Mouse (Mus musculus) lung, postnatal 4 days (tissue): Measurements from ENCODE around the gene Fgfr2.
A peak's percentile ranks its signal among the peaks of the same experiment; 100 is the strongest.

Experiments
- DNase-seq, 2 experiments: peaks; one replicate each; pipeline ENCODE4 v3.0.0; 2021

Fgfr2 gene

GRCm38 (mm10) chr7:130948563-130949208, 2174.5 kb downstream of the Fgfr2 start:
- peak in 1 of 2 experiments; percentile 46 for DNase-seq

DNA sequence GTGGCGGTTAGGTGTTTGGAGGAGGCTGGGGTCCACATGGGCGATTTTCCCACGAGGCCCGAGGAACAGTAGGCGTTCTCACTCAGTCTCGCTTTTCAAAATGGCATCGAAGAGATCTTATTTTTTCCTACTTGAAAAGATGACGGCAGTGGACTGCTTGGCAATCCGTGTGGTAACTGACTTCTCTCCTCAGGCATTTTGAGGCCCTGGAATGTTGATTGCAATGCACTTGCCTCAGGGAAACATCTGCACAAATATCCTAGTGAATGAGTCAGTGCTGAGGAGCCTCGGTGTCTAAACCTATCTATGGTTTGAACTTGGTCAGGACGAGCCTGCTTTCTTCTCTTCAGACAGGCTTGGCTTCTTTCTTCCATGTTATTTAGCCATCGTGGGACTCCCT, 2176.8 kb downstream of the Fgfr2 start:
- no peak for DNase-seq

DNA sequence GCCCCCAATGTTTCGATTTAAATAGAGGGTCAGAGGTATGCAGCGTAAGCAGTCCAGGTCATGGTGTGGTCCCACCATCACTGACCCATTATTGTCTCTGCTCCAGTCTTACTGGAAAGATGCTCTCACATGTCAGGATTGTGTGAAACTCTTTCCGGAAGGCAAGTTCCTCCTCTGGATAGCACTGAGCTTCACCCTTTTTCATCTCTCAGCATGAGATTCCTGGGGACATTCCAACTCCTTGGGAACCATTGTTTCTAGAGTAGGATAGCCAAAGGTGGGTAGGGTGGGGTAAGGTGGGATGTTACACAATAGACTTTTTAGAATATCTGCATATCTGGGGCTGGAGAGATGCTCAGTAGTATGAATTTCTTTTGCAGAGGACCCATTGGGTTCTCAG, 2177.4 kb downstream of the Fgfr2 start:
- no peak for DNase-seq

- DNase-seq: no peak
Observed at GRCm38 (mm10) chr7:130944766-130945475, 2178.2 kb downstream of the Fgfr2 start.

- DNase-seq: no peak
Observed at GRCm38 (mm10) chr7:130943280-130943895, 2179.8 kb downstream of the Fgfr2 start.

DNA sequence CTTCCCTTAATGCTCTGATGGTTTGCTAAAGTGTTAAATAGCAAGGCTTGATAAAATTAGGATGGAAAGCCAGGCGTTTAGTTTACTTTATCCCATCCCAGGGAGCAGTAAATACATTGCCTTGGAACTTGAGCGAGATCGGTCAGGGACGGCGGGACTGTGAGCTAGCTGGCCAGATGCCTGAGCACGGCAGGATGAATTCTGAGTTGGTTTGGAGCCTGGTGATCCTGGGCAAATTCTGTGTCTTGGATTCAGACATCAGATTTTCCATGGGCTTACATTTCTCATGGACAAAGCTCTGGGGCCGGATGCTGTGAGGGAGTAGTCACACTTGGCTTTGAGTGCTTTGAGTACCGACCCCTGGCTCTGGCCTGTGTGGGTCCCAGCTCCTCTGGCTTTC, 2182.4 kb downstream of the Fgfr2 start:
- peak; percentile 7 to 48 for DNase-seq

GRCm38 (mm10) chr7:130938896-130939295, 2184.3 kb downstream of the Fgfr2 start:
- no peak for DNase-seq

- DNase-seq: no peak
Observed at GRCm38 (mm10) chr7:130938005-130938404, 2185.1 kb downstream of the Fgfr2 start.

DNA sequence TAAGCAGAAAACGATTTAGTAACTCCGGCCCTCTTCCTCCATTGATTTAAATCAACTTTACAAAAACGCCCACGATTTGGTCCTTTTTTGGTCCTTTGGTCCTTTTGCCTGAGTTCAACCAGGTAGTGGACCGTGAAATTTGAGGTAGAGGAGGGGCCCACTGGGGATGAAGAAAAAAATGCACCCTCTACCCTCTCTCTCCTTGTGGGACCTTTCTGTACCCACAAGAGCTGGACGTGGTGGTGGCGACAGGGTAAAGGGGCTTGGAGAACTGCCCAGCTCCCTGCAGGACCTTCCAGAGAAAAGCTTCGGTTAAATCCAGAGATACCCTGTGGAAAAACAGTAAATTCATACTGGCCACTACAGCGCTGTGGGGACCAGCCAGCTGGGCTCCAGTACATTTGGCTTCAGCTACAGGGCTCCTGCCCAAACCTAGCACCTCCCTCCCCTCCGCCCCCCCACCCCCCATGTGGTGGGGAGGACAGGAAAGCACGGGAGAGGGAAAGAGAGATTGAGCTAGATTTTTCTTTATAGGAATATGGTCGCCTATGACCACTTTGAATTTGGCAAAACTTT, 2185.8 kb downstream of the Fgfr2 start:
- DNase-seq: peak; percentile 20 to 53

DNA sequence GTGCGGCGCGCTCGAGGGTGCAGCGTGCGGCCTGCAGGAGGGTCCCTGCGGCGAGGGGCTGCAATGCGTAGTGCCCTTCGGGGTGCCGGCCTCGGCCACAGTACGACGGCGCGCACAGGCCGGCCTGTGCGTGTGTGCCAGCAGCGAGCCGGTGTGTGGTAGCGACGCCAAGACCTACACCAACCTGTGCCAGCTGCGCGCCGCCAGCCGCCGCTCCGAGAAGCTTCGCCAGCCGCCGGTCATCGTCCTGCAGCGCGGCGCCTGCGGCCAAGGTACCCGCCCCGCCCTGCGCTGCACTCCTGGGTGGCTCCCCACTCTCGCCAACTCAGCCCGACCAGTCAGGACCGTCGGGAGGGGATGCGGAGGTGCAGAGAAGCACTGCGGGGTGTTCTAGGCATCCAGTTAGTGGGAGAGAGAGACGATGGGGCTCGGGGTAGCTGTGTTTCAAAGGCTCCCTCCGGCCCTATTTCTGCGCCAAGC, 2186.6 kb downstream of the Fgfr2 start:
- peak; percentile 41 to 50 for DNase-seq

DNA sequence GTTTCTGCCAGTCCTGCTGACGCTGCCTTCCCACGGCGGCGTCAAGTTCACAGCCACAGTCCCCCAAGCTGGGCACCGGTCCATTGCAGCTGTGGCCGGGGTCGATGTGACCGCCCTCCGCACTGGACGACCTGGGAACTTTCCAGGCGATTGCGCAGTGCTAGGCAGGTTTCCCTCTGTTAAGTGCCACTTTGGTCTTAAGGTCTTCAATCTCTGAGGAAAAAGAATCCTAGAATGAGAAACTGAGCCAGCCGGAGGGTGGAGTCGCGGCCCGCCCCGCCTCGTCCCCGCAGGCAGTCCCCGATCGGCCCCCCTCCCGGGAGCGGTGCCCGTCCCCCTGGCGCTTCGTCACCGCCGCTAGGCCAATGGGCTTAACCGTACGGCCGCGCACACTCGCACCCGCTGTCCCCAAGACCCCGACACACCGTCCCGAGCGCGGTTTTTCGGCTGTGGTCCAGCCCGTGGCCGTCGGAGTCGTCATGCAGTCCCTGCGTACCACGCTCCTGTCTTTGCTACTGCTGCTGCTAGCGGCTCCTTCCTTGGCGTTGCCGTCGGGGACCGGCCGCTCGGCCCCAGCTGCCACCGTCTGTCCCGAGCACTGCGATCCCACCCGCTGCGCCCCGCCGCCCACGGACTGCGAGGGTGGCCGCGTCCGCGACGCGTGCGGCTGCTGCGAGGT, 2187.2 kb downstream of the Fgfr2 start, which contains the start of gene Htra1:
Gene Htra1, plus strand, starts transcription at position 319 of the 679 bp plus-strand sequence.
- peak; percentile 79 to 87 for DNase-seq

DNA sequence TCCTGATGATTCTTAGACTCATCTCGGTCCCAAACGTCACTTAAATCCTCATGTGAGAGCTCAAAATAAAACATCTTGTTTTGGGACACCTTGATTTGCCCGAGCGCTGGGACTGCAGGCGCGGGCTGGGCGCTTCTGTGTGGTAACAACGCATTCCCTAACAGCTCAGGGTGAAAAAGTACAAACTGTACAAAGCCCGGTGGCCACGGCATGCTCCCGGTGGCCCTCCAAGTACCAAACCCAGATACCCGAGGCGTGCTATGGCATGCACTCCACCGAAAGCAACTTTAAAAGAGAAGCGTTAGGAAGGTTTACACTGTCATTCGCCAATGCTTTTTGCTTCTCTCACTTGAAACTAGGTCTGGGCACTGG, 2187.7 kb downstream of the Fgfr2 start:
- no peak for DNase-seq

GRCm38 (mm10) chr7:130934654-130935053, 2188.5 kb downstream of the Fgfr2 start:
- no peak for DNase-seq

DNA sequence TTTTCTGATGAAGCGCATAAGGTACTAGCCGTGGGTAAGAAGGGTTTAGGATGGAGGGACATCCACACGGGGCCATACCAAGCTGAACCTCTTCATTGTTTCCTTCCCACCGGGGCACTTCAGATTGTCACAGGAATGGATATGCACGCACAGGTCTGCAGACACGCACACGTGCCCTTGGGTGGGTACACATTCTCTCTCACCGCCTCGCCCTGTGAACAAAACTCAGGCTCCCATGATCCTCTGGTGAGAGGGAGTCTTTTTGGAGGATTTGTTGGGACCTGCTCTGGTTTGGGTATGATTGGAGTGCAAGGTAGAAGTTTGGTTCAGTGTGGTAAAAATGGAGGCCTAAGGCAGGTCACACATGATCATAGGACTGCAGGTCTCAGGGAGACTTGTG, 2190.2 kb downstream of the Fgfr2 start:
- DNase-seq: no peak

GRCm38 (mm10) chr7:130930401-130930800, 2192.7 kb downstream of the Fgfr2 start:
- DNase-seq: no peak

- no peak for DNase-seq
Observed at GRCm38 (mm10) chr7:130922981-130923731, 2200.0 kb downstream of the Fgfr2 start.

- no peak for DNase-seq
Observed at GRCm38 (mm10) chr7:130918260-130918659, 2204.9 kb downstream of the Fgfr2 start.

GRCm38 (mm10) chr7:130914693-130915363, 2208.3 kb downstream of the Fgfr2 start:
- peak in 1 of 2 experiments; percentile 34 for DNase-seq

DNA sequence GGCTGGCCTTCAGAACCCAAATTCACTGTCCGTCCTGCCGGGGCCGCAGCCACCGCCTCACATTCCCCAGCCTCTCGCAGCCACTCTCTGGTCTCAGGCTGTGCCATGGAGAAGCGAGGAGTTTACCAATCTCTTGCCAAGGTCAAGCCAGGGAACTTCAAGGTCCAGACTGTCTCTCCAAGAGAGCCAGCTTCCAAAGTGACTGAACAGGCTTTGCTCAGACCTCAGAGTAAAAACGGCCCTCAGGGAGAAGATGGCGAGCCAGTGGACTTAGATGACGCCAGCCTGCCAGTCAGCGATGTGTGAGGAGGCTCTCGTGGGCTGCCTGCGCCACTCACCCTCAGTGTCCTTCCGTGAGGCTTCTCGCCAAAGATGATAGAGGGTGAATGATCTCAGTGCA, 2212.3 kb downstream of the Fgfr2 start:
- DNase-seq: no peak

GRCm38 (mm10) chr7:130904571-130905365, 2218.4 kb downstream of the Fgfr2 start:
- DNase-seq: no peak
